Mouse (Mus musculus) ES-E14 (cell line): ENCODE measurements around the gene Mrpl38.

ENCODE experiments used
- CHD2 ChIP-seq: IDR thresholded peaks from 2 replicates; pipeline ENCODE4 v1.6.1; 2014; ENCODE audit warnings: mild to moderate bottlenecking, low read depth, low read length, inconsistent platforms
- HCFC1 ChIP-seq: IDR thresholded peaks from 2 replicates; pipeline ENCODE4 v1.6.1; 2012; ENCODE audit warnings: low read length, inconsistent platforms, borderline replicate concordance; ENCODE audit not compliant: insufficient read depth
- ZNF384 ChIP-seq: IDR thresholded peaks from 2 replicates; pipeline ENCODE4 v1.6.1; 2012; ENCODE audit warnings: low read depth, low read length, inconsistent platforms

DNA sequence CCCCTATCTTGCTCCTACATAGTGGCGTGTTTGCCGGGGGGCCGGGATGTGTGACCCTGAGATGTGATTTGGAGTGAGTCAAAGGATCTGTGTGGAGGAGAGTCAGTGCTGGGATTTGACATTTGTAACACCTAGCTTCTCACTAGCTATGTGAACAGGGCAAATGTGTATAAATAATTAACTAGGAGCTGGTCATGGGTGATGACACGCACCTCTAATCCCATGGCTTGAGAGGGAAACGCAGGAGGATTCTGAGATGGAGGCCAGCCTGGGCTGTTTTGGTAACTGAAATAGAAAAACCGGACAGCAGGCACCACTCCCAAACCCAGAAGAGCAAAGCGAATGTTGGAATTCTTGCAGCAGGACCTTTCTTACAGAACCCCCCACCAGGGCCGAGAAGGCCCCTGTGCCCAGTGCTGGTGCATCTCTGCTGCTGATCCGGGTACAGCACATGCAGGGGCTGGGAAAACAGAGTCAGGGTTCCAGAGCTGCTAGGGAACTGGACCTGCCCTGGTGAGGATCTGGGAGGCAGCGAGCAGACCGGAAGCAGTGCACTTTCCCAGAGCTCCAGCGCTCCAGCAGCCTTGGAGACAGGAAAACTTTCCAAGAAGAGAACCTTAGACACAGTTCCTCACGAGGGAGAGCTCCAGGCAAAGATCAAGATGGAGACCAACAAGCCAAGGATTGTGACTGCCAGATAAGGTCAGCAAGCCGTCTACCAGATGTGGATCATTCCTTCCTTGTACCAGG is 39.8 kb downstream of the Mrpl38 start:
- no peak for TF ChIP-seq CHD2
- no peak for TF ChIP-seq ZNF384
- no peak for TF ChIP-seq HCFC1
